In genomic region chr14:76420726-76421125, GRCm38 (mm10) we compare ENCODE assay signal across 9 mouse cellular contexts. TPM values are rescaled to one million over a fixed set of nuclear protein-coding genes. Genes with fewer than 3 reads are reported as not detected.
DNase-seq lines count a peak whose midpoint lies in the region; ATAC-seq and TF ChIP-seq lines count a peak whose summit lies in the region.
"Had no signal": no experiment of that assay in that cellular context is flagged by ENCODE, and none has a peak within 500 bp of the region (broad histone marks: within the 10 kb centered on the region; RNA-seq: fewer than 3 reads in every experiment).

No protein-coding gene starts in this region.

- no peak overlapping the region for H3K27ac ChIP-seq in heart, embryonic 13.5 days (replicated peaks)
- no peak overlapping the region for H3K27ac ChIP-seq in thymus, adult 2 months (ENCODE audit: control insufficient read depth, insufficient read depth, low read length)

- no peak for TF ChIP-seq CTCF in thymus, adult 2 months (IDR thresholded peaks at IDR 0.05; ENCODE audit: borderline replicate concordance, control insufficient read depth, extremely low read depth, insufficient read depth, low read length, poor library complexity)

- H3K9ac ChIP-seq in heart, embryonic 13.5 days = no peak overlapping the region

- peak overlapping the region; percentile 53 for H3K4me2 ChIP-seq in heart, embryonic 13.5 days

- TF ChIP-seq POLR2A in thymus, adult 2 months (IDR thresholded peaks at IDR 0.05; ENCODE audit: control insufficient read depth, extremely low read depth, insufficient read depth, low read length, poor library complexity) = no peak

- H3K36me3 ChIP-seq in heart, embryonic 13.5 days = peaks cover 70% of the 10 kb centered on the region
- H3K36me3 ChIP-seq in thymus, adult 2 months (ENCODE audit: control insufficient read depth, insufficient read depth, low read length) = no peaks in the 10 kb centered on the region

- WGBS in heart, embryonic 13.5 days = 52% methylated on average over 7 of the region's 7 CpGs
- 90% methylated on average over 7 of the region's 7 CpGs for WGBS in thymus, adult 2 months

- ATAC-seq in heart, embryonic 13.5 days (ENCODE audit: extremely low read depth, insufficient number of reproducible peaks, low FRiP score, low TSS enrichment) = no peak
- ATAC-seq in erythroid progenitor cell, adult 5-6 weeks (replicated peaks; ENCODE audit: low FRiP score, poor library complexity, severe bottlenecking) = no peak

- DNase-seq in adrenal gland, postnatal 10 days = peak; percentile 29
- DNase-seq in adrenal gland, postnatal 25 days = no peak
- peak; percentile 11 for DNase-seq in ES-CJ7 (ENCODE audit: low read depth, low spot score)
- DNase-seq in lung, postnatal 36 days = peak; percentile 28
- no peak for DNase-seq in thymus, adult 2 months
- no peak for DNase-seq in spleen, postnatal 4 days (ENCODE audit: low spot score in 2 of 2)
- DNase-seq: right cerebral cortex, postnatal 4 days had no signal

- no peaks in the 10 kb centered on the region for H3K27me3 ChIP-seq in heart, embryonic 13.5 days (replicated peaks)
- no peaks in the 10 kb centered on the region for H3K27me3 ChIP-seq in thymus, adult 2 months (ENCODE audit: control insufficient read depth, insufficient read depth, low read length)

- peak overlapping the region; percentile 13 for H3K4me3 ChIP-seq in heart, embryonic 13.5 days
- H3K4me3 ChIP-seq in thymus, adult 2 months (ENCODE audit: control insufficient read depth, insufficient read depth, low read length) = no peak overlapping the region

- H3K4me1 ChIP-seq in heart, embryonic 13.5 days = peaks cover 49% of the 10 kb centered on the region
- H3K4me1 ChIP-seq in thymus, adult 2 months (replicated peaks; ENCODE audit: control insufficient read depth, insufficient read depth, low read length) = peaks cover 11% of the 10 kb centered on the region

- H3K9me3 ChIP-seq in heart, embryonic 13.5 days = no peaks in the 10 kb centered on the region

RNA-seq across cellular contexts. Expression of gene Tsc22d1, which starts 6.0 kb away (rescaled TPM):
- total RNA-seq in adrenal gland, postnatal 10 days (2021) = 100 to 1,000 TPM; 737 to 939 TPM
- 968 and 1,277 TPM in 2 replicates for total RNA-seq in adrenal gland, postnatal 25 days (2021)
- 332 and 334 TPM in 2 replicates for polyA plus RNA-seq in heart, embryonic 13.5 days (2015; fragmentation: Nextera tagmentation; extraction: Ambion mirVana)
- 51.1 and 58.7 TPM in 2 replicates for total RNA-seq in erythroid progenitor cell, adult 5-6 weeks (2015; ENCODE audit: low replicate concordance)
- 20.2 and 41.1 TPM in 2 replicates for total RNA-seq in erythroid progenitor cell, adult 5-6 weeks (2017; ENCODE audit: low replicate concordance)
- polyA plus RNA-seq in thymus, adult 2 months (2012; rRNA removed) = 126 and 142 TPM in 2 replicates

Comparison
In these comparisons a context has a peak if more than half of its experiments do, and no peak if none do; other contexts are left out.
1. DNase-seq: peak in adrenal gland, postnatal 10 days (single experiment), ES-CJ7 (single experiment) and lung, postnatal 36 days (single experiment); none in adrenal gland, postnatal 25 days (single experiment), thymus, adult 2 months (single experiment) and spleen, postnatal 4 days (0 of 2).
2. RNA of gene Tsc22d1, which starts 6.0 kb away (total RNA-seq): 968 to 1,277 TPM in adrenal gland, postnatal 25 days and 737 to 939 TPM in adrenal gland, postnatal 10 days; 20.2 to 58.7 TPM in erythroid progenitor cell, adult 5-6 weeks; every median in the first group is over 10 times any median in the second.